Mouse (Mus musculus) heart, adult 2 months (tissue): Measurements from ENCODE around the gene Nrxn3. TPM values are rescaled to one million over a fixed set of nuclear protein-coding genes. Genes with fewer than 3 reads are reported as not detected.

ENCODE experiments used
- DNase-seq, 2 experiments: peaks; one replicate each; pipeline ENCODE4 v3.0.0; 2021
- H3K27ac ChIP-seq: fragments of 200-600 bp; 2 replicates; pipeline ENCODE4 v1.8.1; 2022
- H3K27me3 ChIP-seq: fragments of 200-500 bp; 2 replicates; pipeline ENCODE4 v1.6.1; 2012; ENCODE audit warnings: mild to moderate bottlenecking, low read length, inconsistent platforms, mixed read lengths; ENCODE audit not compliant: control insufficient read depth, insufficient read depth
- H3K36me3 ChIP-seq: fragments of 200-500 bp; 2 replicates; pipeline ENCODE4 v1.6.1; 2012; ENCODE audit warnings: low read length, inconsistent platforms; ENCODE audit not compliant: control insufficient read depth, insufficient read depth
- H3K4me1 ChIP-seq: fragments of 200-500 bp; 2 replicates; pipeline ENCODE4 v1.6.1; 2011; ENCODE audit warnings: low read length; ENCODE audit not compliant: control insufficient read depth, insufficient read depth
- H3K4me3 ChIP-seq: fragments of 200-600 bp; 2 replicates; pipeline ENCODE4 v1.8.1; 2022
- H3K79me2 ChIP-seq: fragments of 200-500 bp; replicated peaks from 2 replicates; pipeline ENCODE4 v1.6.1; 2012; ENCODE audit warnings: mild to moderate bottlenecking, inconsistent platforms, low read length, moderate library complexity, mixed read lengths; ENCODE audit not compliant: control insufficient read depth, insufficient read depth
- H3K9ac ChIP-seq: fragments of 200-500 bp; 2 replicates; pipeline ENCODE4 v1.6.1; 2012; ENCODE audit warnings: low read depth, mild to moderate bottlenecking, control low read depth, inconsistent platforms, low read length, mixed read lengths
- CTCF ChIP-seq: fragments of 200-600 bp; IDR thresholded peaks from 2 replicates; pipeline ENCODE4 v1.8.1; 2022; ENCODE audit warnings: antibody characterized with exemption, mild to moderate bottlenecking, moderate library complexity
- EP300 ChIP-seq: fragments of 200-500 bp; IDR thresholded peaks from 2 replicates; pipeline ENCODE4 v1.6.1; 2011; ENCODE audit warnings: low read depth, low read length, control low read depth; ENCODE audit not compliant: insufficient read depth
- POLR2A ChIP-seq: fragments of 200-500 bp; IDR thresholded peaks from 2 replicates; pipeline ENCODE4 v1.6.1; 2011; ENCODE audit warnings: mild to moderate bottlenecking, low read depth, low read length, control low read depth; ENCODE audit not compliant: insufficient read depth
- WGBS: fragments of 180-500 bp; shearing (Covaris S2); methylation state at CpG from one replicate; pipeline ENCODE4 v1.1.7; 2018; 5-methylcytosine and 5-hydroxymethylcytosine counted together
- intact Hi-C: fragments of 180-260 bp; cut with DNase I; formaldehyde crosslinking; loops from one replicate; pipeline ENCODE4 v1.15.1; 2025
- long read RNA-seq: library from polyadenylated mRNA; stranded (forward); transcript quantifications from one replicate; pipeline ENCODE4 v2.0.0, GENCODE M21; 2021
- polyA plus RNA-seq: library from polyadenylated mRNA; depleted of rRNA; stranded (reverse); fragments of >200 nt; gene quantifications from 2 replicates; pipeline ENCODE4 v1.2.3, GENCODE M21; 2012; rRNA removed
- total RNA-seq, 2 experiments: library from RNA; stranded (reverse); gene quantifications; 2 replicates each; pipeline ENCODE4 v1.2.3; 2021

Gene Nrxn3
- total RNA-seq (under 1 TPM; 0.18 to 0.31 TPM), polyA plus RNA-seq (0.20 TPM in 1 of 2 replicates, not detected in the other)
- long read RNA-seq: 0 reads

GRCm38 (mm10) chr12:88722691-88723070 is at the start of gene Nrxn3:
TSS of gene Nrxn3 (plus strand) at chr12:88722876.
- intact Hi-C loops: no loop called here
- Histone ChIP-seq H3K27ac (no peak within 1 kb of the TSS), H3K27me3 (no peaks in the 10 kb centered on the region), H3K36me3 (no peaks in the 10 kb centered on the region), H3K9ac (no peak within 1 kb of the TSS), H3K4me1 (no peaks in the 10 kb centered on the region), H3K4me3 (no peak within 1 kb of the TSS), H3K79me2 (no peaks in the 10 kb centered on the region)
- TF ChIP-seq POLR2A: no peak
- TF ChIP-seq CTCF: no peak
- no peak for DNase-seq
- WGBS: 0% methylated on average over 9 of the region's 9 CpGs

- 64% methylated on average over 10 of the region's 10 CpGs for WGBS
- Histone ChIP-seq H3K27me3 (no peaks in the 10 kb centered on the region), H3K36me3 (no peaks in the 10 kb centered on the region), H3K4me1 (no peaks in the 10 kb centered on the region), H3K4me3 (no peak overlapping the region), H3K79me2 (no peaks in the 10 kb centered on the region), H3K27ac (no peak overlapping the region), H3K9ac (no peak overlapping the region)
- TF ChIP-seq CTCF: no peak
- TF ChIP-seq EP300: no peak
- no peak for TF ChIP-seq POLR2A
- DNase-seq: no peak
- intact Hi-C loops: no loop called here
These were observed 18.4 kb upstream of the Nrxn3 start for GRCm38 (mm10) chr12:88704159-88704846.

- 59% methylated on average over 3 of the region's 3 CpGs for WGBS
- TF ChIP-seq POLR2A (no peak), CTCF (no peak), EP300 (no peak)
- DNase-seq: no peak
- intact Hi-C loops: no loop called here
- Histone ChIP-seq H3K27me3 (no peaks in the 10 kb centered on the region), H3K4me3 (no peak overlapping the region), H3K79me2 (no peaks in the 10 kb centered on the region), H3K4me1 (no peaks in the 10 kb centered on the region), H3K9ac (no peak overlapping the region), H3K27ac (no peak overlapping the region), H3K36me3 (no peaks in the 10 kb centered on the region)
These were observed 16.7 kb upstream of the Nrxn3 start for GRCm38 (mm10) chr12:88705959-88706358.

- Histone ChIP-seq H3K36me3 (no peaks in the 10 kb centered on the region), H3K79me2 (no peaks in the 10 kb centered on the region), H3K27ac (no peak overlapping the region), H3K27me3 (no peaks in the 10 kb centered on the region), H3K4me1 (no peaks in the 10 kb centered on the region), H3K4me3 (no peak overlapping the region), H3K9ac (no peak overlapping the region)
- intact Hi-C loops: no loop called here
- WGBS: 53% methylated on average over 3 of the region's 3 CpGs
- TF ChIP-seq CTCF (no peak), EP300 (no peak), POLR2A (no peak)
- DNase-seq: no peak
These were observed 14.9 kb upstream of the Nrxn3 start for GRCm38 (mm10) chr12:88707786-88708185.

- peak in 1 of 2 experiments; percentile 3 for DNase-seq
- TF ChIP-seq EP300: no peak
- TF ChIP-seq CTCF: peak; percentile 45
- TF ChIP-seq POLR2A: no peak
- Histone ChIP-seq H3K79me2 (no peaks in the 10 kb centered on the region), H3K27me3 (no peaks in the 10 kb centered on the region), H3K4me1 (no peaks in the 10 kb centered on the region), H3K9ac (no peak overlapping the region), H3K4me3 (no peak overlapping the region), H3K36me3 (no peaks in the 10 kb centered on the region), H3K27ac (no peak overlapping the region)
- 9% methylated on average over 11 of the region's 11 CpGs for WGBS
- intact Hi-C loops: no loop called here
These were observed 13.5 kb upstream of the Nrxn3 start for GRCm38 (mm10) chr12:88709223-88709622.

- WGBS: 40% methylated on average over 4 of the region's 4 CpGs
- Histone ChIP-seq H3K79me2 (no peaks in the 10 kb centered on the region), H3K4me1 (no peaks in the 10 kb centered on the region), H3K36me3 (no peaks in the 10 kb centered on the region), H3K27ac (no peak overlapping the region), H3K27me3 (no peaks in the 10 kb centered on the region), H3K9ac (no peak overlapping the region), H3K4me3 (no peak overlapping the region)
- intact Hi-C loops: no loop called here
- TF ChIP-seq POLR2A (no peak), EP300 (no peak), CTCF (no peak)
- DNase-seq: no peak
These were observed 9.2 kb upstream of the Nrxn3 start for GRCm38 (mm10) chr12:88713456-88713855.
